Mouse (Mus musculus): ENCODE measurements around the gene Exoc4.

Gene Exoc4

DNA sequence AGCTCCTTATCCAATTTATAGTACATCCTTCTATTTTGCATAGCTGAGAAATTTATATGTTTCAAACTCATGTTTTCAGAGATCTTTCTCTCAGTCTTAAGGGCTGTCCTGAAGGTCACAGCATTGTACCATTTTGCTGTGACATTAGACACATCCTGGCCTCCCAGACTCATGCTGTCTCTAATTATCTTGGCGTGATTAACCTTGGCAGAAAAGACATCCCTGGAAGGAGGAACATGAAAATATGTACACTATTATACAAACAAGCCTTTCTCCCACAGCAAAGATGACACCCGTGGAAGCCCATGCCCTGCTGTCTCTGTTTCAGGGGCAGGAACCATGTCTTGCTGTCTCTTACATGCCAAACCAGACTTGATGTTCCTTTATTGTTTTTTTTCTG, 59.8 kb downstream of the Exoc4 start:
- in situ Hi-C loops (cut with MboI, MseI): no loop called here

DNA sequence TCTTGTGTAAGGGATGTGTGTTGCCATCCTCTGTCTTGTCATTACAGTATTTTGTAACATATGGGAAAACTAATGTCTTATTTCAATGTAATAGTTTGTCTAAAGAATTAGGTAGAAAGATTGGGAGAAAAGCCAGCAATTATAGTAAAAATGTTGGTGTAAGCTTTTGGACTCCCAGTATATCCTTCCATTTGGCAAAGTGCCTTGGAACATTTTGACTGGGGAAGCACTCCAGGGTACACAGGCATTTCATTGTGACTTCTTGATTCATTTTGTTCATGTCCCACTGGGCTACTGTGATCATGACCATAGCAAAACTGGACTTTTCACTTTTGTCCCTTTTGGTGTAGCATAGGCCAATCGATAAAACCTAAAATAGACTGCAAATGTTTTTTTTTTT, 61.6 kb downstream of the Exoc4 start:
- in situ Hi-C loops (cut with MboI, MseI): no loop called here

DNA sequence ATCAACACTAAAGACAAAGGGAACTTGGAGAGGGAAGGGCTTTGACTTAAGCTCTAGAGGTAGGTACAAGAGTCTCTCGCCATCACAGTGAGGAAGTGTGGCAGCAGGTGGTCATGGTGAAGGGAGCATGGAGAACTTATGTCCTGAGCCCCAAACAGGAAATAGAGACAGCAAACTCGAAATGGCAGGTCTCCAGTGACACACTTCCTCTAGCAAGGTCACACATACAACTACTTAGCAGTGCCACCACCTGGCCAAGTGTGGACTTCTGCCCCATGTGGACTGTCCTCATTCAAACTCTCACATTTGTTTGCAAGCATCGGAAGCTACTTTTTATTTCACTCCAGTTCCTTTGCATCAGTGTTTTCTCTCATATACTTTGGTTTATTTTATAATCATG, 74.0 kb downstream of the Exoc4 start:
- in situ Hi-C loops (cut with MboI, MseI): no loop called here

- in situ Hi-C loops (cut with MboI, MseI): no loop called here
Measured at GRCm38 (mm10) chr6:33323386-33323785, 74.5 kb downstream of the Exoc4 start.

DNA sequence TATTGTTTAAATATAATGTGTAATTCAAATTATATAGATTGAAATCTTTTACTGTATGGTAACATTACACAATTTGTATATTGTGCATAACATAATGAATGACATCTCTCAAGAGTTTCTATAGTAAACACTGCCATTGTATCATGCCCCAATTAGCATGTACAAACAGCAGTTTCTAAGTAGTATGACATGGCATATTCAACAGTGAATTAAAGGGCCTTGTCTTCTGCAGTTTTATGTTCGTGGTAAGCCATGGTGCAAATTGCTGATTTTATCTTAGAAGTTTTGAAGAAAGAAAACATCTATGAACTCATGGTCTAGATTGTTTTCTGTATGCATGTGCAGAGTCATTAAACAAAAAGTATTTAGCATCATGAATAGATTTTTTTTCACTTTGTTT, 79.4 kb downstream of the Exoc4 start:
- in situ Hi-C loops (cut with MboI, MseI): no loop called here

GRCm38 (mm10) chr6:33347088-33347775, 98.3 kb downstream of the Exoc4 start:
- in situ Hi-C loops (cut with MboI, MseI): no loop called here

DNA sequence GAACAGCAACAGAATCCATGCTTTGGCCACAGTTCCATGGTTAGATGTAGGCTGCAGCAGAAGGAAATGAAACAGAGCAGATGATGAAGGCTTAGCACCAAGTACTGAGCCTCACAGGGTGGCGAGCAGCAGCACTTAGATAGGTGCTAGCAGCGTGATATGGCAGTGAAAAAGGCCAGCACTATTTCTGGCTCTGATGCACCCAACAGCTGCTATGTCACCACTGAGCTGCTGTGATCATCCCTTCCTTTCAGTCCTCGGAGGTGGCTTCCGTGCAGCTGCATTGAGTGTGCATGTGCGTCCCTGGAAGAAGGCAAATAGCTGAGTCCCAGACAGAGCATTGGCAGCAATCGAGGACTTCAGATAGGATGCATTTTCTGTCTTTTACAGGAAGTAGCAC, 112.7 kb downstream of the Exoc4 start:
- in situ Hi-C loops (cut with MboI, MseI): no loop called here

- in situ Hi-C loops (cut with MboI, MseI): no loop called here
Measured at GRCm38 (mm10) chr6:33380517-33380916, 131.6 kb downstream of the Exoc4 start.

DNA sequence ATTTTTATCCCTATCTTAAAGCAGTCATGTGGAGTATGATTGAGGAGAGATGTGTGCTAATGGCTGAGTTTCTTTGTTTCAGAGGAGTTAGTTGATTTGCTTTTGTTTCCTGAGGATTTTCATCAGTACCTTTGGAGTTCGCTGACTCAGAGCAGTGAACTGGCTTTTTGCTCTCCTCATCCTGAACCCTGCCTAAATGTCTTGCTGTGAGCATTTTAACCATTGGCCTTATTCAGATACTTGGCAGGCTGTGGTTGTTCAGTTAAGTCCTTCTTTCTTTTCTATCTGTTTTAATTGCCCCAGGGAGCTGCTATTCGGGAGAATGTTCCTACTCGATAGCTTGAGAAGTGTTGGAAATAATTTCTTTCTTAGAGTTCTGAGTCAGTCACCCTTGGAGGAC, 133.3 kb downstream of the Exoc4 start:
- in situ Hi-C loops (cut with MboI, MseI): no loop called here

DNA sequence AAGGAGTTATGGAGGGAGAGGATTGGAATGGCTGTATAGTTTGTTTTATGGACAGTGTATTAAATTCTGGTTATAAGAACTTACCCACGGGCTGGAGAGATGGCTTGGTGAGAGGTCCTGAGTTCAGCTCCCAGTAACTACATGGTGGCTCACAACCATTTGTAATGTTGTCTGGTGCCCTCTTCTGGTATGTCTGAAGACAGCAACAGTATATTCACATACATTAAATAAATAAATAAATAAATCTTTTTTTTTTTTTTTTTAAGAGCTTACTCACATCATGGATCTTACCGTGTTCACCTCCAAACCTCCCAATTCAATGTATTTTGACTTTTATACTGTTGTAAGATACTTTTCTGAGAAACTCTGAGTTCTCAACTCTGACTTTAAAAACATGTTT, 143.1 kb downstream of the Exoc4 start:
- in situ Hi-C loops (cut with MboI, MseI): no loop called here

- in situ Hi-C loops (cut with MboI, MseI): no loop called here
Measured at GRCm38 (mm10) chr6:33399491-33399890, 150.6 kb downstream of the Exoc4 start.

DNA sequence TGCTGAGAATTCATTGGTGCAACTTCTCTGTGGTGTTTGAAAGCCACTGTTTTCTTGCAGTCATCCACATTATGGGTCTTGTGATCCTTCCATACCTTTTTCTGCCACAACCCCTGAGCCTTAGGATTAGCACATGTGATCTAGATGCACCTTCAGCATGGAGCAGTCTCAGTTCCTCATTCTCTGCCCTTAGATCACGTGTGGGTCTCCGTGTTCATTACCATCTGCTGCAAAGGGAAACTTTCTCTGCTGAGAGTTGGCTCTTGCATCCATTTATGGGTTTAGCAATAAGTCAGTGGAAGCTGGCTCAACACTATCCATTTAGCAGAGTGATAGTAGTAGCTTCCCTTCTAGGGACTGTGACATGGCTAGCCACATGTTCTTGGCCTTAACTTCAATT, 152.3 kb downstream of the Exoc4 start:
- in situ Hi-C loops (cut with MboI, MseI): no loop called here

GRCm38 (mm10) chr6:33405562-33406275, 156.8 kb downstream of the Exoc4 start:
- in situ Hi-C loops (cut with MboI, MseI): no loop called here

GRCm38 (mm10) chr6:33409586-33409985, 160.7 kb downstream of the Exoc4 start:
- in situ Hi-C loops (cut with MboI, MseI): no loop called here

- in situ Hi-C loops (cut with MboI, MseI): no loop called here
Measured at GRCm38 (mm10) chr6:33425007-33425406, 176.1 kb downstream of the Exoc4 start.

- in situ Hi-C loops (cut with MboI, MseI): no loop called here
Measured at GRCm38 (mm10) chr6:33431207-33431787, 182.4 kb downstream of the Exoc4 start.

DNA sequence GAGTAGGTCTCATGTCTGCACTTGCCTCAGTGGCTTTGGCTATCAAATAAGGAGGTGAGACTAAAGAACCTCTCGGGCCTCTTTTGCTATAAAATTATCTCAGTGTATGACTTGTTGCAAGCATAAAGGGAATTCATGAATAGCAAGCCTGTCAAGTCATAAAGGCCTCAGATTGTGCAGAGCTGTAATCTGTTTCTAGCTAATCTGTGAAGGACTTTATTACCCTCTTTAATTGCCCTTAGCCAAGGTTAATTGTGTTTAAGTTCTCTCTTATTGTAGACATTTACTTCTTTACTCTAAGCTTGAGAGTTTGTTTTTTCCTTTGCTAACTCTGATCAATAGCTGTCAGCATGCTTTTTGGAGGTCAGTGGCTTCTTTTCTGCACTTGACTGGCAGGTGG, 191.6 kb downstream of the Exoc4 start:
- in situ Hi-C loops (cut with MboI, MseI): no loop called here

GRCm38 (mm10) chr6:33453810-33454209, 204.9 kb downstream of the Exoc4 start:
- in situ Hi-C loops (cut with MboI, MseI): no loop called here

DNA sequence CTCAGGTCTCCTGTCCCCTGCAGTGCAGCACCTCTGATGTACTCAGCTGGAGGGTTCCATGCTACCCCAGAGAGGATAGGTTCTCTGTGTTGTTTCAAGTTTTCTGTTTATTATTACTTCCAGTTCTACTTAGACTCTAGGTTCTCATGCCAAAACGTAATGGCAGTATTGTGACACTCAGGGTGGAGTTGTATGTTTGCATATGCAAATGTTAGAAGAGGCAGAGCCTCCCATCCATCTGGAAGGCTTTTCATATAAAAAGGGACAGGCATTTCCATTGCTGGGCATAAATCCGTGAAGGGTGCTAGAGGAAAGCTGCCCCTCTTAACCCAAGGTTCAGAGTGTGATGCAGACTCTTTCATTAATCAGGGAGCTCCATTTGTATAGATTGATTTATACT, 205.5 kb downstream of the Exoc4 start:
- in situ Hi-C loops (cut with MboI, MseI): no loop called here

- in situ Hi-C loops (cut with MboI, MseI): no loop called here
Measured at GRCm38 (mm10) chr6:33455238-33455637, 206.4 kb downstream of the Exoc4 start.

DNA sequence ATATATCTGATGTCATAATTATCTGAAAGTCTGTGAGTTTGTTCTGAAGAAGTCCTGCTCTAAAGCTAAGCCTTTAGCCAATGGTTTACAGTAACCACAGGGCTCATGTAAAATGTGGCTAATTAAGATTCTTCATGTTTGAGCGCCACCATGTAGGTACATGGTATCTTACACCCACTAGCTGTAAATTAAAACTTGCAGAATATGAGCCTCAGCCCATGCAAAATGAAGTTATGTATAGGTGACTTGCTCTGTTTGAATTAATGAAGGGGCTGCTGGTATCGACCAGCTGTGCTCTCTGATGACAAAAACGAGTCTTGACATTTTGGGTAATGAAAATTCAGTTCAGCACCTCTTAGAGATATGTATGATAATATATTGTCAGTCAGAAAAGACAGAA, 216.0 kb downstream of the Exoc4 start:
- in situ Hi-C loops (cut with MboI, MseI): no loop called here

- in situ Hi-C loops (cut with MboI, MseI): no loop called here
Measured at GRCm38 (mm10) chr6:33465392-33465791, 216.5 kb downstream of the Exoc4 start.

GRCm38 (mm10) chr6:33466168-33466839, 217.4 kb downstream of the Exoc4 start:
- in situ Hi-C loops (cut with MboI, MseI): no loop called here
